Mouse (Mus musculus): ENCODE data around the gene Zfpm1.

Gene Zfpm1

DNA sequence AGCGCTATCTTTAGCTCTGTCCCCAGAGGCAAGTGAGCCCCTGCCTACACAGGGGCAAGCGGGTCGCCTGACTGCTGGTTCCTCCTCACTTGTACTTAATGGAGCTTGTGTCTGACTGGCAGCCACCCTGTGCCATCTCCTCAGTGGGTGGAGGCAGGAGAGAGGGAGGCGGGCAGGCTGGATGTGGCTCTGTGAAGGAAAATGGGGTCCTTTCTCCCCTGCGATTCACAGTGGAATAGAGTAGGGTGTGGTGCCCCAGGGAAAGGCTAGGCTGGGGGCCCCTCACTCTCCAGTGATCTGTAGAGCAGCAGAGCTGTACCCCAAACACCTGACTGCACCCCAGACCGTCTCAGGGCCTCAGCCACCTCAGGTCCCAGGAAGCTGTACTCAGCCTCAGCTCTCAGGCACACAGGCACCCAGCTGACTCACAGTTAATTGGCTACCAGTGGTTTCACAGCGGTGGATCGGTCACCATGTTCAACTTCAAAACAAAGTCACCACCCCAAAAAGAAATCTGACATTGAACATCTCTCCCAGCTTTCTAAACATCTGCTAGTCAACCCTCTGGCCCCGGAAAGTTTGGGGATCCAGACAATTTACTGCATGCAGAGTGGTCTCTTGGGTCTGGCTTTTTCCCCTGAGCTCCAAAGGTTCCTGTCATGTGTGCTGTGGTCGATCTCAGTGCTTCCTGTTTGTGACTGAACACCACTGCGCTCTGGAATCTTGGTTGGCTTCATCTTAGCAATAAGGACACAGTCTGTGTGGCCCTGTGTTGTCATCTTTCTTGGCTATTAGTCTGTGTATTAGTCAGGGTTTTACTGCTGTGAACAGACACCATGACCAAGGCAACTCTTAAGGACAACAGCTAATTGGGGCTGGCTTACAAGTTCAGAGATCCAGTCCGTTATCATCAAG, 63.5 kb downstream of the Zfpm1 start:
- no peak for DNase-seq (ENCODE audit: low spot score in 2 of 2)

DNA sequence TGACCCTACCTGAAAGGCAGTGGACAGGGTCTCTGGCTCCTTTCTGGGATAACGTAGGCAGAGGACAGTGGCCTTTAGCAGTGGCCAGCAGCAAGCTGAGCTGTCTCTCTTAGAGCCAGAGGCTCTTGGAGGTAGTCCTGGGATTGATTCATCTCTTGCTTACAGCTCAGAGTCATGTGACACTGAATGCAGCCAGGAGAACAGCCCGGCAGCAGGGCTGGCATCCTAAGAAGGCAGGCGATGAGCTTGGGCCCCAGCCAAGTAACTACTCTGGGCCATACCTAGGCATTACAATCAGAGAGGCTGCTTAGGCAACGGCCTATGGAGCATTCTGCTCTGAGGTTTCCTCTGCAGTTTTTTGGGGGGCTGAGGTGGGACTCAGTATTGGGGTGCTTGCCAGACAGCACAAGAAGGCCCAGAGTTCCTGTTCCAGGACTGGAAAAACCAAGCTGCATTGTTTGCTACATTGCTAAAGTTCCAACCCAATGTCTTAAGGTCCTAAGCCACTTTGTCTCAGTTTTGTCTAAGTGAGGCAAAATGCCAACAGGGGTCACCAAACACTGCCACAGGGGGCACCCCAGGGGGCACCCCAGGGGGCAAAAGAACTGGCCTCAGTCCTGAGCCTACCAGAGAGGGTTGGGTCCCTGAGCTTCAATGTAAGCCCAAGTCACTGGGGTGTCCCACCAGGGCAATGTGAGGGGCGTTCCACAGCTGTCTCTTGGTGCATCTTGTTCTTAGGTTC, 66.0 kb downstream of the Zfpm1 start:
- DNase-seq (ENCODE audit: low spot score in 2 of 2) = no peak

DNA sequence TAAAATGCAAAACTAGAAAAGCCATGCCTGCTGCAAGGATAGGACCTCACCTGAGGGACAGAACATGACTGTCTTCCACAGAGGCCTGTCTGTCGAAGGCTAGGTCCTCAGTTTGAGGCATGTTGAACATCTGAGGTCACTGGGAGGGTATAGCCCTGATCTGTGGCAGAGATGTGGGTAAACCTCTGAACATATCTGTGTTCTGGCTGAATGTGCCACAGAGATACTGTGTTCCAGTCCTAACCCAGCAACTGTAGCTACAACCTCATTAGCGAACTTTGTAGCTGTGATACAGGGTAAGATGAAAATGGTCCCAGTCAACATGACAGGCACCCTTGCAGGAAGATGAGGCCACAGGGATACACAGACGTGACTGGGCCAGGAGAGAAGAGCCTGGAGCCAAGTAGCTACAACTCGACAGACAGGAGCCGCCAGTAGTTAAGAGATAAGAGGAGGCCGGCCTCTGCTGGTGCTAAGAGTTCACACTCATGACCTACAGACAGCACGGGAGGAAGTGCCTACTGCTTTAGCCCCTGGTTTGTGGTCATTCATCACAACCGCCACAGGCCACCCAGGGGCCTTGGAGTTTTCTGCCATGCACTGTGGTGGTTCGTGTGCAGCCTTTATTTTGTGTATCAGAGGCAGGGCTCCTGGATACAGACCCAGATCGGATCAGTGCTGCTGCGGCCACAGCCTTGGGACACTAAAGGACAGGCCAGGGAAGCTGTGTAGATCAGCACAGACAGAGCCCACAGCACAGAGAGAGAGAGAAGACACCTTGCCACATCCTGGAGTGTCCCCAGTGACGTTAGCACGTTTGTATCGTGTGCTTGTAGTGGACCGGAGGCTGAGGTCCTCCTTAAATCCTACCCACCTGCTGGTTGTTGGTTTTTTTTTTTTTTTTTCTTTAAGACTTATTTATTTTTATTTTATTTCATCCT, 67.7 kb downstream of the Zfpm1 start:
- DNase-seq (ENCODE audit: low spot score in 2 of 2) = no peak

DNA sequence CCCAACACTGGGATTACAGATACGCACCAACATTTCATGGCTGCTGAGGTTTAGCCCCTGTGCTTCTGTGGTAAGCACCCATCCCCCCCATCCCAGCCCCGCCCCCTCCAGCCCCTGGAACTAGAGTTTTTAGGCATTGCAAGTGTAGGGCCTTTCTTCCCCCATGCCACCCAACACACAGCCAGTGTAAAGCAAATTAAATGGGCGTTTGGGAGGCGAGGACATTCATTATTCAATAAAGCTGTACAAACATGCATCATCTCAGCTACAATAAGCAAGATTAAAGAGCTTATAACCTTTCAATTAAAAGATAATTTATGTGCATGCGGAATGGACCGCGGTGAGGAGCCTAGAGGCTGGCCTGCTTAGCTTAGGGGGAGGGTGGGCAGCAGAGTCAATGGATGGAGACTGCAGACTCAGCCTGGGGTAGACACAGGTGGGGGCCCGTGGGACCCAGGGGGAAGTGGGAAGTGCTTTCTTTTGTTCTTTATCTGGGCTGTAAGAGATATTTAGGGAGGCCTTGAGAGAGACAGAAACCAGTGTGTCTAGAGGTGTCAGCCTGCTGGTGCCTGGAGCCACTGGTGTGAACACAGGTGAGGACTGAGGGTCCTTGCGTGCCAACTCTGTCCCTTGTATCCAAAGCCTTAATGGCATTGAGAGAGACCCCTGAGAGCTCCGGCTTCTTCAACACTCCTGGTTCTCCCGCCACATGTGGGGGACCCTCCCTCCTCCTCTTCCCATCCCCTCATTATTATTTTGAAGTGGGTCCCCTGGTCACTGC, 68.6 kb downstream of the Zfpm1 start:
- DNase-seq (ENCODE audit: low spot score in 2 of 2) = no peak

DNA sequence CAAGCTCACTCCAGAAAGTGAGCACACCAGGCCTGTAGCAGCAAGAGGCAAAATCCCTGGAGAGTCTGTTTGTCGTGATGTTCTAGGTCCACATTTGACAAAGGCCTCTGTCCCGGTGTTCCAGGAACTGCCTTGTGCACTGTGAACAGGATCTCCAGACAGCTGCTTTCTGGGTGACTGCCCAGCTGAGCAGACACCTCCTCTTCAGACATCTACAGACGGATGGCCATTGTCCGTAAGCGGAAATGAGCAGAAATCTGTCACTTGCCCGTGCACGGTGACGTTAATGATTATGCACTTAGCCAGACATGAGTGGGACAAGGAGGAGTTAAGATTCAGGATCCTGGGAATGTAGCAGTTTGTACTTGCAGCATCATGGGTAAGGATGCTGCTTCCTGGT, 72.2 kb downstream of the Zfpm1 start:
- DNase-seq (ENCODE audit: low spot score in 2 of 2) = no peak

DNA sequence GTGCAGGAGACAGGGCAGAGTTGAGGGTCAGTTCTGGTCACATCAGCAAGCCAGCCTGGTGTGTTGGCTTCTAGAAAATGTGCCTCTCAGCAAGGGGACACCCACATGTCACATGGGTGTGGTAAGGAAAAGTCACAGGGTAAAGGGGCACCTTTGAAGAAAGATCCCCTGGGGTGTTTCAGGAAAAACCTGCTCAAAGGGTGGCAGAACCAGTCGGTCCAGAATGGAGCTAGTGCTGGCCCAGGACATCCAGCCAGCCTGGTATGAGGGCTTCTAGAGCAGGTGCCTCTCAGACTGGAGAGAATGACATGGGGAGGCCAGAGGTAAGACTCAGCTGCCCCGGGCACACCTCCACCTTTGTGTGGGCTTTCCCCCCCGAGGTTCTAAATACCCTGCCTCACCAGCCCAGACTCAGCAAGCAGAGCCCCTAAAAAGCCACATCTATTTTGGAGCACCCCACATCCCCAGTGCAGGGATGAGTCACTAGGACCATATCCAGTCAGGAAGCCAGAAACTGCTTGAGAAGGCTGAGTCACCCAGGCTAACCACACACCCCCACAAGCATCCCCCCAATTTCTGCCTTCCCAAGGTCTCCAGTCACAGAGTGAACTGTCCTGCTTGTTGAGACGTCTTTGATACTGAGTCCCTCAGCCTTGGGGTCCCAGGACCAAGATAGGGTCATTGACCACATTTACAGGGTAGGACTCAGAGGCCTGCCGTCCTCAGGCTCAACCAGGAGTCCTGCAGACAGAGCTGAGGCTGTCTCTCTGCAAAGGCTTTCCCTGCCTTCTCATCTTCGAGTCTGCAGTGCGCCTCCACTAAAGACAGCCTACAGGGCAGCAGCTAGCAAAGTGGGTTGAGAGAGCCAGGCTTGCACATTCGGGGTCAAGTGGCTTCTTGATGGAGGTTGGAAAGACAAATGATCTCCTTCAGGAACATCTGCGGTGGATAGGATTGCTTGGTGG, 74.0 kb downstream of the Zfpm1 start:
- DNase-seq (ENCODE audit: low spot score in 2 of 2) = no peak

DNA sequence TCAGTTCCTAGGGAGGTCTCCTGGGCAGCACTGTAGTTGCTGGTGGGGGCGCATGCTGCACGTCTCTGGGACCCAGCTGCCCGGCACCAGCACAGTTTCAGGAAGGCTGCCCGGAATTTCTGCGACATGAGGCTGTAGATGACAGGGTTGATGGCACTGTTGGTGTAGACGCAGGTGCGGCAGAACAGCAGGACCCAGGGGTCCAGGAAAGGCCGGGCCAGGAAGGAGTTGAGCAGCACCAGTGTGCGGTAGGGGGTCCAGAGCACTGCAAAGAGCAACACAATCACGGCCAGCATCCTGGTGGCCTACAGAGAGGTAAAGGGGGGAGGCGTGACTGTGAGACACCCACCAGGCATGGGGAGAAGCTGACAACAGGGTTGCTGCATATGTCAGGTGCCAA, 75.3 kb downstream of the Zfpm1 start:
- no peak for DNase-seq (ENCODE audit: low spot score in 2 of 2)

DNA sequence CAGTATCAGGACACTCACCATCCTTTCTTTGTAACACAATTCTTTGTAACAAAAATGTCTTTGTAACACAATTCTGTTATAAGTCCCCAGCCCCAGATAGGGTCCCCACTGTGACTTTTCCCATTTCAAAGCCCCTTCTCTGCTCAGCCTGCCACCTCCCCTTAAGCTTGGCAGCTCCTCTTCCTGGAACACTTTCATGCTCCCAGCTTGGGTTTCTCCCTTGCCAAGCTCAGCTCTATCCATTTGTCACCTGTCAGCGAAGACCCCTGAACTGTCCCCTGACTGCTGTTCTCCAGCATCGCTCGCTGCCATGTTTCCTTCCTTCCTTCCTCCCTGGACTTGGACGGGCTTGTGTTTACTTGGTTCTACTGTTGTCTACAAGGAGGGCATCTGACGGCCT, 75.7 kb downstream of the Zfpm1 start:
- DNase-seq (ENCODE audit: low spot score in 2 of 2) = no peak

DNA sequence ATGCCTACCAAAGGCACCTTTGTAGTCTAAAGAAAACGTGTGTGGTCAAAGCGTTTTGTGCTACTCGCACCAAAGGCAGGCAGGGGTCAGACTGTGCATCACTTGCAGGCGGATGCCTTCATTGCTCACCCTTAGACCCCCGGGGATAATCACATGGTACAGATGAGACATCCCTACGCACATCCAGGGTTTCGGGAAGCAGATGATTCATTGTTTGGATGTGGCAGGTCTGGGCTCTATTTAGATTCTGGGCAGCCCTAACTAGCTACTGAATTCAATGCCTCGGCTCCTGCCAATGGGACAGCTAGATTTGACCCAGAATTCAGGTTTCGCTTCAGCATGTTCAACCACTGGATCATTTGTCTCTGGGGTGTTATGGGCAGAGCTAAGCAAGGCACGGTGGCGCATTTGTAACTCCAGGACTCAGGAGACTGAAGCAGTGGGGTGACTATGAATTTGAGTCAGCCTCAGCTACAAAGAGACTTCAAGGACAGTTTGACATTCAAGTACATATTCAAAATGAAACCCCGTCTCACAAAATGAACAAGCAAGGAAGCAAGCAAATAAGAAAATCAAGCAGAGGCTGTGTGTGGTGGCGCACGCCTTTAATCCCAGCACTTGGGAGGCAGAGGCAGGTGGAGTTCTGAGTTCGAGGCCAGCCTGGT, 77.3 kb downstream of the Zfpm1 start:
- DNase-seq (ENCODE audit: low spot score in 2 of 2) = no peak

DNA sequence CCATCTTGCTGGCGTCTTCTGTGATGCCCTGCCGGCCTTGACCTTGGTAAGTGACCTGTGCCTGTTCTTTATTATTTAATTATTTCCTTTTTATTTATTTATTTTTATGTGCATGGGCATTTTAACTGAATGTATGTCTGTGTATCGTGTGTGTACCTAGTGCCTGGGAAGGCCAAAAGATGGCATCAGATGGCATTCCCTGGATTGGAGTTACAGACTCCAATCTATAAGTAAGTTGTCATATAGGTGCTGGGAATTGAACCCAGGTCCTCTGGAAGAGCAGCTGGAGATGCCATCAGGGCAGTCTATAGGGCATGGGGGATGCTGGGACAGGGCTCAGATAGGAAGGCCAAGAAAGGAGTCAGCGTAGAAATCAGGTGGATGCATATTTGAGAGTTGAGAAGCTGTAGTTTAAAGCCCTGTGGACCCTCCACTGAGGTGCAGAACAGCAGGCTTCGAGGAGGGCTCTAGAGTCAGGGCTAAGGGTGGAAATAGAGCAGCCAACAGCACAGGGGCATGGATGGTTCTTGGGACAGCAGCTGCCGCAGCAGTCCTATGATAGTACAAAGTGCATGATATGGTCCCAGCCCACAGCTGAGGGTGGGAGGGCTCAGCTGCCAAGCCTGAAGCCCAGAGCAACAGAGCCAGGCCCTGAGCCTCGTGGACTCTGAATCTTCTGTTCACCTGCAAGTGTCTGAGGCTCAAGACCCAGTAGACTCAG, 78.9 kb downstream of the Zfpm1 start, which contains the start of gene Trhr2:
TSS of gene Trhr2 (minus strand) at position 51 of the 721 bp plus-strand sequence.
- no peak for DNase-seq (ENCODE audit: low spot score in 2 of 2)

DNA sequence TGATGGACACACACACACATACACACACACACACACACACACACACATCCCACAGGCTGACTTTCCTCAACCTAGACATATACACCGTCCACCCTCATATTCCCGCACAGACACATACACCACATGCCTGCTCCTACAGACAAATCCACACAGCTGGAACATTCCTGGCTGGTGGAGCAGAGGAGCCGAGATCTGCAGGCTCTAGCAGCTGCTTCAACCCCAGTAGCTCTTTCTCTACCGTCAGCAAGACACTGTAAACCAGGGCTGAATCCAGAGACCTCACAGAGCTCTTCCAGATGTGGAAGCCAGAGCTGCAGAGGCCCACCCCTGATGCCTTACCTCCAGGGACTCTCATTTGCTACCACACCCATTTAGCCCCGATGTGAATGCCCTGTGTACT, 80.3 kb downstream of the Zfpm1 start:
- DNase-seq (ENCODE audit: low spot score in 2 of 2) = no peak

DNA sequence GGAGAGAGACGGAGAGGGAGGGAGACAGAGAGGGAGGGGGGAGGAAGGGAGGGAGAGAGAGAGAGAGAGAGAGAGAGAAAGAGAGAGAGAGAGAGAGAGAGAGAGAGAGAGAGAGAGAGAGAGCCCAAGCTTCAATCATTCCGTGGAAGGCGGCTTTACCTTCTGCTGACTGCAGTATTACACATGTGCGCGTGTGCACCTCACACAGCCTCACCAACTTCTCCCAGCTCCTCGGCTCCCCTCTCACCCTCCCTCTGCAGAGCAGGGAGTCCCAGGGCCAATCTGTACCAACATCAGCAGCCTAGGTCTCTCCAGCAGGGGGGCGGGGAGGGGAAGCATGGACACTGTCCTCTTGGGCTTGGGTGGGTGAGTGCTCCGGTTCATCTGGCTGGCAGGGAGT, 81.0 kb downstream of the Zfpm1 start:
- no peak for DNase-seq (ENCODE audit: low spot score in 2 of 2)

DNA sequence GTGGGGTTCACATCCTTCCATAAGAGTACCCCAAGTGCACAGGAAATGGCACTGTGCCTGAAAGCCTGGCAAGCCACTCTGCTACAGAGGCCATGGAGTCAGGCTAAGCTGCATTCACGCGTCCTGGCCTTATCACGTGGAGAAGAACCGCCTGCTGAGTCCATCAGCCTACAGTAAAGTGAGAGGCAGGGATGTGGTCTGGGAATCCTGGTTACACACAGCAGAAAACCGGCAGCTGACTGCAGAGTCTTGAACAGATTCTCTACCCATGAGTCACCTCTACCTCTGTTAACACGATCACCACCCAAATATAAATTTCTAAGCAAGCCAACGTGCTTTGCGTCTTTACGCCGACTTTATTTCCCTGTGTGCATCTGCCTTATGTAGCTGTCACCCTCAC, 86.6 kb downstream of the Zfpm1 start:
- no peak for DNase-seq (ENCODE audit: low spot score in 2 of 2)

DNA sequence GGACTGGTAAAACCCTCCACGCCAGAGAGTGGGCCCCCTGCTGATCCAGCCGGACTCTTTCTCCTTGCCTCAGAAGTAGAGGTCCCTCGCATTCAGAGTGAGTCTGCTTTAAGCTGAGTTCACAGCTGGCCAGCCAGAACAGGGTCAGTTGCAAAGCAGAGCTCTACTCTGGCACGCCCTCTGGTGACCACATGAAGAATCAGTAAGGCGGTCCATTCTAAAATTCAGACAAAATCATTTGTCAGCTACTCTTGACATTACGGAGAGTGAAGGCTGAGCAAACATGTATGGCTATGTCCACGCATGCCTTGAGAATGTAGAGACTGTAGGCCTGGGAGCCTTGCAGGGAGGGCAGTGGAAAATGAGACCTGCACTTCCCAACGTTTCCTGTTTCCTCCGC, 87.7 kb downstream of the Zfpm1 start:
- peak; percentile 37 to 65 for DNase-seq (ENCODE audit: low spot score in 2 of 2)

DNA sequence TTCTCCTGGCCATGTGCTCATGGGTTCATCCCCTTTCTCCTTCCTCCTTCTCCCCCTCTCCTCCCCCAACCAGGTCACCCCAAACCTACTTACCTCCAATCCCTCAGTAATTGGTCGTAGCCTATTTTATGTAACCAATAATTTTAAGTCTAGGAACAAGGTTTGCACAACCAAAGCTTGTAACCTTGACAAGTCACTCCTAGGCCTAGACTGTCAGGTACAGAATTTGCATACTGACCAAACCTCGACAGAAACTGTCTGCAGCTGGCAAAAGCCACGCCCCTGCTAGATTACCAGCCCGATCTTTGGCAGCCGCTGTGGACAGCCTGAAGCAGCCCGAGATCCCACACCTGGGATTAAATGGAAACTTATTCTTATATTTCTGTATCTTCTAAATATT, 89.8 kb downstream of the Zfpm1 start:
- DNase-seq (ENCODE audit: low spot score in 2 of 2) = no peak

DNA sequence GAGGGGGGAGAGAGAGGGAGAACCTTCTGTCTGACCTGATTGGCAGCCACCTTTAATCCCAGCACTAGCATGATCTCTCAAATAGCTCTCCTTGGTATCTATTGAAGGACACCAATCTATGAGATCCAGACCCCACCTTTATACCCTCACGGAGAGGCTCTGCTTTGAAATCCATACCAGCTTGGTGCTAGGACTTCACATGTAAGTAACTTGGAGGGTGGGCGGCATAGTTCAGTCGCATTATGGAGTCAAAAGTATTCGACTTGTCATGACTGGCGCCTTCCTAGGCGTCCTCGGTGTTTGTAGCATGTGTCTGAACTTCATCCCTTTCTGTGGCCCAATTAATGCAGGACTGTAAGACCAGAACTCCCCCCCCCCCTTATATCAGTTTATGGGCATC, 93.4 kb downstream of the Zfpm1 start:
- DNase-seq (ENCODE audit: low spot score in 2 of 2) = no peak

DNA sequence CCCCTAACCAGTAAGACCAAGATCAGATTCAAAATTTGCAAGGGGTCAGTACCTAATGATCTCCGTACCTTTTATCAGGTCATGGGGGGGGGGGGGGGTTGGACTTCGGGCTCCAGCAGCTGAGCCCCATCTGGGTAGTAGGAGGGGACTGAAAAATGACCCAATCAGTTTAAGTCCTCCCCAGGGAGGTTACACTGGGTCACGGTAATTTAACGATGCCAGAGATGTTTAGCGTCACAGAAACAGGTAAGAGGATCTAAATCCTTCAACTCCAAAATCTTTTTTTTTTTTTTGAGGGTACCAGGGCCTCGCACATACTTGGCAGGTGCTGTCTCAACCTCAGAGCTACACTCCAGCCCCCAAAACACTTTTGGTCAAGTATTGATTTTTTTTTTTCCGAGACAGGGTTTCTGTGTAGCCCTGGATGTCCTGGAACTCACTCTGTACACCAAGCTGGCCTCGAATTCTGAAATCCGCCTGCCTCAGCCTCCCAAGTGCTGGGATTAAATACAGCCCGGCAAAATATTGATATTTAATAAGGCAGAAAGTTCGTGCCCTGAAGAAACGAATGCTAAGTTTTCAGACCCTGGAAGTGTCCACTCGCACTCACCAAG, 93.9 kb downstream of the Zfpm1 start:
- no peak for DNase-seq (ENCODE audit: low spot score in 2 of 2)

All from spleen, postnatal 14 days (tissue).